Mouse (Mus musculus) myocyte (in vitro differentiated cells): ENCODE data around the gene Kcnn4. TPM values are rescaled to one million over a fixed set of nuclear protein-coding genes. Genes with fewer than 3 reads are reported as not detected.

Experiments
- H3K27me3 ChIP-seq: one replicate; pipeline ENCODE4 v1.6.1; 2011; ENCODE audit not compliant: control insufficient read depth, insufficient read depth, insufficient read length
- H3K36me3 ChIP-seq: one replicate; pipeline ENCODE4 v1.6.1; 2011; ENCODE audit not compliant: control insufficient read depth, insufficient read depth
- H3K4me2 ChIP-seq: one replicate; pipeline ENCODE4 v1.6.1; 2011; ENCODE audit warnings: low read depth, control low read depth
- H3K4me3 ChIP-seq: one replicate; pipeline ENCODE4 v1.5.1; 2011; ENCODE audit warnings: mild to moderate bottlenecking, control low read depth, moderate library complexity
- H3K79me2 ChIP-seq: one replicate; pipeline ENCODE4 v1.6.1; 2011; ENCODE audit not compliant: control insufficient read depth, insufficient read depth
- H3ac ChIP-seq: one replicate; pipeline ENCODE4 v1.6.1; 2011; ENCODE audit not compliant: control insufficient read depth, insufficient read length
- CEBPB ChIP-seq: IDR thresholded peaks from 2 replicates; pipeline ENCODE4 v1.6.1; 2011; ENCODE audit warnings: mild to moderate bottlenecking, moderate library complexity; ENCODE audit not compliant: poor library complexity, insufficient read depth, severe bottlenecking
- E2F4 ChIP-seq: IDR thresholded peaks from one replicate; pipeline ENCODE4 v1.6.1; 2011; ENCODE audit warnings: mild to moderate bottlenecking, control low read depth, moderate library complexity; ENCODE audit not compliant: insufficient read depth
- MAX ChIP-seq: IDR thresholded peaks from one replicate; pipeline ENCODE4 v1.6.1; 2011; ENCODE audit warnings: low read depth, mild to moderate bottlenecking, control low read depth
- MYOD1 ChIP-seq, 3 experiments: IDR thresholded peaks; one replicate each; pipeline ENCODE4 v1.6.1; 2011; ENCODE audit warnings: control low read depth in 2 of 3, low read depth in 2 of 3, mild to moderate bottlenecking in 2 of 3, moderate library complexity in 1 of 3; ENCODE audit not compliant: insufficient read length in 2 of 3, control insufficient read depth in 1 of 3
- MYOG ChIP-seq, 3 experiments: IDR thresholded peaks; one replicate each; pipeline ENCODE4 v1.6.1; 2011; ENCODE audit warnings: control low read depth in 2 of 3, low read depth in 2 of 3, mild to moderate bottlenecking in 2 of 3; ENCODE audit not compliant: insufficient read length in 2 of 3, control insufficient read depth in 1 of 3, insufficient read depth in 1 of 3
- POLR2A ChIP-seq: IDR thresholded peaks from one replicate; pipeline ENCODE4 v1.6.1; 2011; ENCODE audit warnings: low read depth, mild to moderate bottlenecking, control low read depth, moderate library complexity; ENCODE audit not compliant: insufficient read length
- POLR2AphosphoS2 ChIP-seq: IDR thresholded peaks from one replicate; pipeline ENCODE4 v1.6.1; 2011; ENCODE audit warnings: low read depth, control low read depth; ENCODE audit not compliant: insufficient read length
- REST ChIP-seq: IDR thresholded peaks from one replicate; pipeline ENCODE4 v1.6.1; 2011; ENCODE audit warnings: mild to moderate bottlenecking, control low read depth, moderate library complexity; ENCODE audit not compliant: insufficient read depth, insufficient read length
- SRF ChIP-seq: IDR thresholded peaks from one replicate; pipeline ENCODE4 v1.6.1; 2011; ENCODE audit warnings: low read depth; ENCODE audit not compliant: control insufficient read depth, insufficient read length
- TCF12 ChIP-seq: IDR thresholded peaks from one replicate; pipeline ENCODE4 v1.6.1; 2011; ENCODE audit warnings: mild to moderate bottlenecking, control low read depth; ENCODE audit not compliant: poor library complexity, insufficient read depth, severe bottlenecking
- TCF3 ChIP-seq: IDR thresholded peaks from one replicate; pipeline ENCODE4 v1.6.1; 2011; ENCODE audit warnings: low read depth, control low read depth; ENCODE audit not compliant: insufficient read length
- USF1 ChIP-seq: IDR thresholded peaks from one replicate; pipeline ENCODE4 v1.6.1; 2011; ENCODE audit warnings: low read depth, mild to moderate bottlenecking, control low read depth, moderate library complexity
- polyA plus RNA-seq: library from polyadenylated mRNA; unstranded; fragments of >200 nt; fragmentation: generic; extraction: Trizol; gene quantifications from one replicate; pipeline ENCODE4 v1.2.1, GENCODE M21; 2012; ENCODE audit warnings: missing spikeins

Kcnn4 gene
- polyA plus RNA-seq, 1 experiment: 37.4 TPM

DNA sequence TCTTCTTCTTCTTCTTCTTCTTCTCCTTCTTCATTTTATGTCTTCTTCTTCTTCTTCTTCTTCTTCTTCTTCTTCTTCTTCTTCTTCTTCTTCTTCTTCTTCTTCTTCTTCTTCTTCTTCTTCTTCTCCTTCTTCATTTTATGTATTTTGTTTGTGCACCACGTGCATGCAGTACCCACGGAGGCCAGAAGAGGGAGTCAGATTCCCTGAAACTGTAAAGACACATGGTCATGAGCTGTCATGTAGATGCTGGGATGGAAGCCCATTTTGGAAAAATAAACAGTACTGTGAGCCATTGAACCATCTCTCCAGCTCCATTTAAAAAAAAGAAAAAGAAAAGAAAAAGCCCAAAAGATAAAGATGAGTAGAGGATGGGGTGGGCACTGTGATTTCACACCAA, 31.8 kb upstream of the Kcnn4 start:
- Histone ChIP-seq H3K79me2 (no peaks in the 10 kb centered on the region), H3K27me3 (peaks cover 7% of the 10 kb centered on the region)

GRCm38 (mm10) chr7:24343701-24344272, 26.3 kb upstream of the Kcnn4 start:
- H3K79me2 ChIP-seq: no peaks in the 10 kb centered on the region
- no peaks in the 10 kb centered on the region for H3K36me3 ChIP-seq
- no peak for TF ChIP-seq MYOG (IDR thresholded peaks at IDR 0.05; ENCODE audit: control insufficient read depth in 1 of 3, insufficient read depth in 1 of 3, insufficient read length in 2 of 3, low read depth in 2 of 3)
- no peak for TF ChIP-seq TCF12
- no peak for TF ChIP-seq E2F4
- TF ChIP-seq TCF3: no peak
- TF ChIP-seq SRF: no peak
- peaks cover 1% of the 10 kb centered on the region for H3K27me3 ChIP-seq
- H3K4me2 ChIP-seq: no peak overlapping the region
- no peak overlapping the region for H3ac ChIP-seq
- H3K4me3 ChIP-seq: no peak overlapping the region

More for the DNA sequence above, 31.8 kb upstream of the Kcnn4 start:
- H3K4me3 ChIP-seq: no peak overlapping the region
- no peak overlapping the region for H3K4me2 ChIP-seq
- TF ChIP-seq MYOD1 (IDR thresholded peaks at IDR 0.05; ENCODE audit: control insufficient read depth in 1 of 3, insufficient read length in 2 of 3, low read depth in 2 of 3) (no peak), TCF3 (no peak), CEBPB (no peak), MYOG (IDR thresholded peaks at IDR 0.05; ENCODE audit: control insufficient read depth in 1 of 3, insufficient read depth in 1 of 3, insufficient read length in 2 of 3, low read depth in 2 of 3) (no peak), POLR2AphosphoS2 (no peak), TCF12 (no peak), REST (no peak), MAX (no peak), POLR2A (no peak), USF1 (no peak), E2F4 (no peak), SRF (no peak)
- no peaks in the 10 kb centered on the region for H3K36me3 ChIP-seq
- no peak overlapping the region for H3ac ChIP-seq

- no peak overlapping the region for H3K4me3 ChIP-seq
- no peaks in the 10 kb centered on the region for H3K36me3 ChIP-seq
- H3K27me3 ChIP-seq: peaks cover 11% of the 10 kb centered on the region
- no peak overlapping the region for H3ac ChIP-seq
- H3K79me2 ChIP-seq: no peaks in the 10 kb centered on the region
- no peak overlapping the region for H3K4me2 ChIP-seq
- no peak for TF ChIP-seq CEBPB
Measured at GRCm38 (mm10) chr7:24346444-24346843, 23.6 kb upstream of the Kcnn4 start.

DNA sequence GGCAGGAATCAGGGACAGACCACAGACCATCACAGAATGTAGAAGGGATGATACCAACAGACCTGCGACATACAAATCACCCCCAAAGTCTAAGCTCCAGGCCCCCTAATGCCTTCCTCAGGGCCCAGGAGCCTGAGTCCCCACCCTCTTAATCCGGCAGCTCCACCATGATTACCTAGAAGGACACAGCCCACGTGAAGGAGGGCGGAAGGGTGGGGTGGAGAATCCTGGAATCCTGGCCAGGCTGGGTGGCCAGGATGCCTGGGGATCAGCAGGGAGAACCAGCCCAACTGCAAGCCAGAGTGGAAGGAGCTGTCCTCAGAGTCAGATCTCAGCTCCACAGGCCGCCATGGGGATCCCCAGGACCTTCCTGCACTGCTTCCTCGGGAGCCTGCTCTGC, 21.2 kb upstream of the Kcnn4 start, which contains the start of gene Lypd5:
Gene Lypd5, plus strand, starts transcription at position 301 of the 400 bp plus-strand sequence.
- Histone ChIP-seq H3K79me2 (no peaks in the 10 kb centered on the region), H3K36me3 (no peaks in the 10 kb centered on the region), H3K27me3 (peaks cover 33% of the 10 kb centered on the region), H3ac (no peak within 1 kb of the TSS), H3K4me3 (no peak within 1 kb of the TSS), H3K4me2 (no peak within 1 kb of the TSS)
- TF ChIP-seq E2F4 (no peak), USF1 (no peak), MYOG (IDR thresholded peaks at IDR 0.05; ENCODE audit: control insufficient read depth in 1 of 3, insufficient read depth in 1 of 3, insufficient read length in 2 of 3, low read depth in 2 of 3) (no peak), MYOD1 (IDR thresholded peaks at IDR 0.05; ENCODE audit: control insufficient read depth in 1 of 3, insufficient read length in 2 of 3, low read depth in 2 of 3) (no peak), SRF (no peak), TCF3 (no peak), CEBPB (no peak), TCF12 (no peak), POLR2AphosphoS2 (no peak), REST (no peak), MAX (no peak), POLR2A (no peak)

GRCm38 (mm10) chr7:24355646-24356045, 14.4 kb upstream of the Kcnn4 start:
- no peaks in the 10 kb centered on the region for H3K79me2 ChIP-seq
- no peak overlapping the region for H3K4me2 ChIP-seq
- H3K36me3 ChIP-seq: no peaks in the 10 kb centered on the region
- peaks cover 47% of the 10 kb centered on the region for H3K27me3 ChIP-seq
- TF ChIP-seq TCF3 (no peak), POLR2AphosphoS2 (no peak), E2F4 (no peak), MAX (no peak), USF1 (no peak), TCF12 (no peak), MYOD1 (IDR thresholded peaks at IDR 0.05; ENCODE audit: control insufficient read depth in 1 of 3, insufficient read length in 2 of 3, low read depth in 2 of 3) (no peak), SRF (no peak), REST (no peak), POLR2A (no peak), CEBPB (no peak), MYOG (IDR thresholded peaks at IDR 0.05; ENCODE audit: control insufficient read depth in 1 of 3, insufficient read depth in 1 of 3, insufficient read length in 2 of 3, low read depth in 2 of 3) (no peak)
- H3K4me3 ChIP-seq: no peak overlapping the region
- H3ac ChIP-seq: no peak overlapping the region
